Mouse (Mus musculus): Measurements from ENCODE around the gene AC109138.7. TPM values are rescaled to one million over a fixed set of nuclear protein-coding genes. Genes with fewer than 3 reads are reported as not detected.
A peak's percentile ranks its signal among the peaks of the same experiment; 100 is the strongest.
"Not testable (repeated sequence)": the region's sequence is repeated elsewhere in the genome, so short reads cannot be mapped to it uniquely, and the experiment has no call there.

The AC109138.7 gene
- polyA plus RNA-seq, 1 experiment: 0.90 TPM

GRCm38 (mm10) chr19:4232651-4233050 lies 18.5 kb downstream of the AC109138.7 start:
- H3K79me3 ChIP-seq (ENCODE audit: low read depth): no peaks in the 10 kb centered on the region
- H3K4me3 ChIP-seq (ENCODE audit: insufficient read depth, poor library complexity, severe bottlenecking): peak overlapping the region; percentile 35
- no peaks in the 10 kb centered on the region for H3K36me3 ChIP-seq (ENCODE audit: control insufficient read depth, insufficient read depth)
- no peak for TF ChIP-seq FOSL1 (IDR thresholded peaks at IDR 0.05; ENCODE audit: insufficient read depth, low read length, poor library complexity, severe bottlenecking)
- no peak for TF ChIP-seq CTCF (IDR thresholded peaks at IDR 0.05; ENCODE audit: control insufficient read depth, insufficient read depth, insufficient read length)
- no peak for TF ChIP-seq CEBPB (IDR thresholded peaks at IDR 0.05; ENCODE audit: low read depth)
- no peak for TF ChIP-seq MYOD1 (IDR thresholded peaks at IDR 0.05; ENCODE audit: control insufficient read depth, insufficient read length, low read depth)
- no peak for TF ChIP-seq MAX (IDR thresholded peaks at IDR 0.05)
- no peak for TF ChIP-seq MYOG (IDR thresholded peaks at IDR 0.05; ENCODE audit: control insufficient read depth, extremely low read depth, insufficient read length)
- TF ChIP-seq USF1 (IDR thresholded peaks at IDR 0.05; ENCODE audit: low read depth): no peak
- H3K79me2 ChIP-seq (ENCODE audit: control insufficient read depth, insufficient read depth): peaks cover 12% of the 10 kb centered on the region
- H3K27me3 ChIP-seq (ENCODE audit: control insufficient read depth, insufficient read depth, insufficient read length): no peaks in the 10 kb centered on the region
- H3ac ChIP-seq (ENCODE audit: control insufficient read depth, insufficient read length, low read depth): peak overlapping the region; percentile 21

GRCm38 (mm10) chr19:4234548-4234947 lies 20.4 kb downstream of the AC109138.7 start:
- H3K79me3 ChIP-seq (ENCODE audit: low read depth): no peaks in the 10 kb centered on the region
- H3K36me3 ChIP-seq (ENCODE audit: control insufficient read depth, insufficient read depth): no peaks in the 10 kb centered on the region
- no peaks in the 10 kb centered on the region for H3K27me3 ChIP-seq (ENCODE audit: control insufficient read depth, insufficient read depth, insufficient read length)
- no peak overlapping the region for H3ac ChIP-seq (ENCODE audit: control insufficient read depth, insufficient read length, low read depth)
- H3K79me2 ChIP-seq (ENCODE audit: control insufficient read depth, insufficient read depth): peaks cover 12% of the 10 kb centered on the region
- TF ChIP-seq MYOD1 (IDR thresholded peaks at IDR 0.05; ENCODE audit: control insufficient read depth, insufficient read length, low read depth) (no peak), CTCF (IDR thresholded peaks at IDR 0.05; ENCODE audit: control insufficient read depth, insufficient read depth, insufficient read length) (no peak), USF1 (IDR thresholded peaks at IDR 0.05; ENCODE audit: low read depth) (no peak), CEBPB (IDR thresholded peaks at IDR 0.05; ENCODE audit: low read depth) (no peak), MAX (IDR thresholded peaks at IDR 0.05) (no peak), MYOG (IDR thresholded peaks at IDR 0.05; ENCODE audit: control insufficient read depth, extremely low read depth, insufficient read length) (no peak), FOSL1 (IDR thresholded peaks at IDR 0.05; ENCODE audit: insufficient read depth, low read length, poor library complexity, severe bottlenecking) (no peak)
- H3K4me3 ChIP-seq (ENCODE audit: insufficient read depth, poor library complexity, severe bottlenecking): no peak overlapping the region

GRCm38 (mm10) chr19:4240247-4240668 lies 26.1 kb downstream of the AC109138.7 start:
- TF ChIP-seq CEBPB (IDR thresholded peaks at IDR 0.05; ENCODE audit: low read depth) (no peak), MYOG (IDR thresholded peaks at IDR 0.05; ENCODE audit: control insufficient read depth, extremely low read depth, insufficient read length) (no peak), FOSL1 (IDR thresholded peaks at IDR 0.05; ENCODE audit: insufficient read depth, low read length, poor library complexity, severe bottlenecking) (no peak), MYOD1 (IDR thresholded peaks at IDR 0.05; ENCODE audit: control insufficient read depth, insufficient read length, low read depth) (no peak), USF1 (IDR thresholded peaks at IDR 0.05; ENCODE audit: low read depth) (no peak), CTCF (IDR thresholded peaks at IDR 0.05; ENCODE audit: control insufficient read depth, insufficient read depth, insufficient read length) (no peak), MAX (IDR thresholded peaks at IDR 0.05) (no peak)
- no peak overlapping the region for H3ac ChIP-seq (ENCODE audit: control insufficient read depth, insufficient read length, low read depth)
- no peaks in the 10 kb centered on the region for H3K79me3 ChIP-seq (ENCODE audit: low read depth)
- H3K36me3 ChIP-seq (ENCODE audit: control insufficient read depth, insufficient read depth): no peaks in the 10 kb centered on the region
- H3K79me2 ChIP-seq (ENCODE audit: control insufficient read depth, insufficient read depth): no peaks in the 10 kb centered on the region
- no peak overlapping the region for H3K4me3 ChIP-seq (ENCODE audit: insufficient read depth, poor library complexity, severe bottlenecking)
- H3K27me3 ChIP-seq (ENCODE audit: control insufficient read depth, insufficient read depth, insufficient read length): no peaks in the 10 kb centered on the region

GRCm38 (mm10) chr19:4242416-4242815 lies 28.3 kb downstream of the AC109138.7 start:
- Histone ChIP-seq H3K27me3 (ENCODE audit: control insufficient read depth, insufficient read depth, insufficient read length) (no peaks in the 10 kb centered on the region), H3K79me2 (ENCODE audit: control insufficient read depth, insufficient read depth) (no peaks in the 10 kb centered on the region), H3K4me3 (ENCODE audit: insufficient read depth, poor library complexity, severe bottlenecking) (no peak overlapping the region), H3K36me3 (ENCODE audit: control insufficient read depth, insufficient read depth) (no peaks in the 10 kb centered on the region), H3ac (ENCODE audit: control insufficient read depth, insufficient read length, low read depth) (no peak overlapping the region), H3K79me3 (ENCODE audit: low read depth) (no peaks in the 10 kb centered on the region)
- no peak for TF ChIP-seq CEBPB (IDR thresholded peaks at IDR 0.05; ENCODE audit: low read depth)
- TF ChIP-seq MYOD1 (IDR thresholded peaks at IDR 0.05; ENCODE audit: control insufficient read depth, insufficient read length, low read depth): no peak
- TF ChIP-seq CTCF (IDR thresholded peaks at IDR 0.05; ENCODE audit: control insufficient read depth, insufficient read depth, insufficient read length): no peak

- Histone ChIP-seq H3ac (ENCODE audit: control insufficient read depth, insufficient read length, low read depth) (no peak overlapping the region), H3K36me3 (ENCODE audit: control insufficient read depth, insufficient read depth) (no peaks in the 10 kb centered on the region), H3K79me2 (ENCODE audit: control insufficient read depth, insufficient read depth) (no peaks in the 10 kb centered on the region), H3K79me3 (ENCODE audit: low read depth) (no peaks in the 10 kb centered on the region), H3K4me3 (ENCODE audit: insufficient read depth, poor library complexity, severe bottlenecking) (no peak overlapping the region), H3K27me3 (ENCODE audit: control insufficient read depth, insufficient read depth, insufficient read length) (no peaks in the 10 kb centered on the region)
- TF ChIP-seq FOSL1 (IDR thresholded peaks at IDR 0.05; ENCODE audit: insufficient read depth, low read length, poor library complexity, severe bottlenecking): peak; percentile 12
- no peak for TF ChIP-seq MYOD1 (IDR thresholded peaks at IDR 0.05; ENCODE audit: control insufficient read depth, insufficient read length, low read depth)
Measured at GRCm38 (mm10) chr19:4244775-4245174, 30.6 kb downstream of the AC109138.7 start.

GRCm38 (mm10) chr19:4247010-4247409 lies 32.9 kb downstream of the AC109138.7 start:
- H3K27me3 ChIP-seq (ENCODE audit: control insufficient read depth, insufficient read depth, insufficient read length): no peaks in the 10 kb centered on the region
- no peak overlapping the region for H3K4me3 ChIP-seq (ENCODE audit: insufficient read depth, poor library complexity, severe bottlenecking)
- no peaks in the 10 kb centered on the region for H3K79me2 ChIP-seq (ENCODE audit: control insufficient read depth, insufficient read depth)
- no peak overlapping the region for H3ac ChIP-seq (ENCODE audit: control insufficient read depth, insufficient read length, low read depth)
- no peak for TF ChIP-seq FOSL1 (IDR thresholded peaks at IDR 0.05; ENCODE audit: insufficient read depth, low read length, poor library complexity, severe bottlenecking)
- no peak for TF ChIP-seq CTCF (IDR thresholded peaks at IDR 0.05; ENCODE audit: control insufficient read depth, insufficient read depth, insufficient read length)
- TF ChIP-seq MYOD1 (IDR thresholded peaks at IDR 0.05; ENCODE audit: control insufficient read depth, insufficient read length, low read depth): no peak
- TF ChIP-seq CEBPB (IDR thresholded peaks at IDR 0.05; ENCODE audit: low read depth): no peak
- no peak for TF ChIP-seq USF1 (IDR thresholded peaks at IDR 0.05; ENCODE audit: low read depth)
- TF ChIP-seq MYOG (IDR thresholded peaks at IDR 0.05; ENCODE audit: control insufficient read depth, extremely low read depth, insufficient read length): no peak
- no peak for TF ChIP-seq MAX (IDR thresholded peaks at IDR 0.05)
- no peaks in the 10 kb centered on the region for H3K79me3 ChIP-seq (ENCODE audit: low read depth)
- H3K36me3 ChIP-seq (ENCODE audit: control insufficient read depth, insufficient read depth): no peaks in the 10 kb centered on the region

GRCm38 (mm10) chr19:4248683-4249082 lies 34.5 kb downstream of the AC109138.7 start:
- H3K27me3 ChIP-seq (ENCODE audit: control insufficient read depth, insufficient read depth, insufficient read length); H3K79me2 ChIP-seq (ENCODE audit: control insufficient read depth, insufficient read depth); H3K4me3 ChIP-seq (ENCODE audit: insufficient read depth, poor library complexity, severe bottlenecking); H3ac ChIP-seq (ENCODE audit: control insufficient read depth, insufficient read length, low read depth); H3K36me3 ChIP-seq (ENCODE audit: control insufficient read depth, insufficient read depth); H3K79me3 ChIP-seq (ENCODE audit: low read depth): not testable (repeated sequence)
